Mouse (Mus musculus) hindbrain, embryonic 15.5 days (tissue): ENCODE measurements around the gene Zfp872. TPM values are rescaled to one million over a fixed set of nuclear protein-coding genes. Genes with fewer than 3 reads are reported as not detected.
A peak's percentile ranks its signal among the peaks of the same experiment; 100 is the strongest.
"Not testable (repeated sequence)": the region's sequence is repeated elsewhere in the genome, so short reads cannot be mapped to it uniquely, and the experiment has no call there.

Experiments used
- ATAC-seq: fragments of 200-750 bp; cut with Nextera tagmentation; 2 replicates; pipeline ENCODE4 v1.8.0; 2017; ENCODE audit warnings: low read depth, moderate number of reproducible peaks, moderate TSS enrichment; ENCODE audit not compliant: low FRiP score
- H3K27ac ChIP-seq: fragments of 300-500 bp; sonication (generic); replicated peaks from 2 replicates; pipeline ENCODE4 v1.5.1; 2015; ENCODE audit warnings: mild to moderate bottlenecking, inconsistent platforms
- H3K27me3 ChIP-seq: fragments of 300-500 bp; sonication (generic); 2 replicates; pipeline ENCODE4 v1.6.1; 2015; ENCODE audit warnings: control low read depth, inconsistent platforms
- H3K36me3 ChIP-seq: fragments of 300-500 bp; sonication (generic); 2 replicates; pipeline ENCODE4 v1.6.1; 2015; ENCODE audit warnings: control low read depth, inconsistent platforms
- H3K4me1 ChIP-seq: fragments of 300-500 bp; sonication (generic); replicated peaks from 2 replicates; pipeline ENCODE4 v1.6.1; 2015; ENCODE audit warnings: control low read depth, inconsistent platforms
- H3K4me2 ChIP-seq: fragments of 300-500 bp; sonication (generic); 2 replicates; pipeline ENCODE4 v1.6.1; 2015; ENCODE audit warnings: moderate library complexity, mild to moderate bottlenecking, inconsistent platforms
- H3K4me3 ChIP-seq: fragments of 300-500 bp; sonication (generic); 2 replicates; pipeline ENCODE4 v1.5.1; 2015; ENCODE audit warnings: mild to moderate bottlenecking, inconsistent platforms
- H3K9ac ChIP-seq: fragments of 300-500 bp; sonication (generic); 2 replicates; pipeline ENCODE4 v1.6.1; 2015; ENCODE audit warnings: inconsistent platforms
- H3K9me3 ChIP-seq: fragments of 300-500 bp; sonication (generic); 2 replicates; pipeline ENCODE4 v1.6.1; 2016; ENCODE audit warnings: control low read depth, inconsistent platforms
- WGBS: fragments of 180-500 bp; shearing (Covaris S2); methylation state at CpG from one replicate; pipeline ENCODE4 v1.1.7; 2015; 5-methylcytosine and 5-hydroxymethylcytosine counted together
- polyA plus RNA-seq: library from polyadenylated mRNA; unstranded; fragments of >200 nt; fragmentation: Nextera tagmentation; extraction: Ambion mirVana; gene quantifications from 2 replicates; pipeline ENCODE4 v1.2.1, GENCODE M21; 2015

Gene Zfp872
- 0.58 and 0.79 TPM in 2 replicates for polyA plus RNA-seq

- Histone ChIP-seq H3K9ac (peak within 1 kb of the TSS; percentile 50), H3K27me3 (peaks cover 8% of the 10 kb centered on the region; the same call in 1 of the 2 replicates), H3K4me3 (peak within 1 kb of the TSS; percentile 46), H3K27ac (0 out of 2 replicates have a peak within 1 kb of the TSS, but pooled peaks have one; percentile 35), H3K9me3 (0 out of 2 replicates have a peak, but pooled peaks cover 9% of the 10 kb centered on the region), H3K4me1 (no peaks in the 10 kb centered on the region), H3K36me3 (no peaks in the 10 kb centered on the region), H3K4me2 (peak within 1 kb of the TSS; percentile 86)
- ATAC-seq = peak; percentile 93
- WGBS = 19% methylated on average over 37 of the region's 43 CpGs
These were observed at the start of gene Zfp872 for GRCm38 (mm10) chr9:22188025-22188611. Gene Zfp872, plus strand, starts transcription at chr9:22188090.

GRCm38 (mm10) chr9:22138480-22138879 lies 49.4 kb upstream of the Zfp872 start:
- Histone ChIP-seq H3K36me3 (no peaks in the 10 kb centered on the region), H3K4me3 (no peak overlapping the region), H3K4me2 (no peak overlapping the region), H3K4me1 (no peaks in the 10 kb centered on the region), H3K9me3 (no peaks in the 10 kb centered on the region), H3K9ac (no peak overlapping the region), H3K27ac (no peak overlapping the region), H3K27me3 (0 out of 2 replicates have a peak, but pooled peaks cover 3% of the 10 kb centered on the region)
- no peak for ATAC-seq
- WGBS = 19% methylated on average over 2 of the region's 2 CpGs

- H3K4me2 ChIP-seq = no peak overlapping the region
- H3K9me3 ChIP-seq = no peaks in the 10 kb centered on the region
- no peak overlapping the region for H3K9ac ChIP-seq
- H3K27ac ChIP-seq = no peak overlapping the region
- no peaks in the 10 kb centered on the region for H3K4me1 ChIP-seq
- WGBS = 87% methylated on average over 5 of the region's 5 CpGs
- no peak for ATAC-seq
- 0 out of 2 replicates have a peak, but pooled peaks cover 3% of the 10 kb centered on the region for H3K27me3 ChIP-seq
- H3K4me3 ChIP-seq = no peak overlapping the region
- no peaks in the 10 kb centered on the region for H3K36me3 ChIP-seq
These were observed 48.1 kb upstream of the Zfp872 start for GRCm38 (mm10) chr9:22139746-22140145.

GRCm38 (mm10) chr9:22143108-22144037 lies 44.5 kb upstream of the Zfp872 start:
- Histone ChIP-seq H3K36me3 (no peaks in the 10 kb centered on the region), H3K4me1 (no peaks in the 10 kb centered on the region), H3K9me3 (no peaks in the 10 kb centered on the region), H3K4me3 (no peak overlapping the region), H3K4me2 (no peak overlapping the region), H3K27ac (no peak overlapping the region), H3K27me3 (no peaks in the 10 kb centered on the region), H3K9ac (no peak overlapping the region)
- peak; percentile 69; the same call in 1 of the 2 replicates for ATAC-seq
- WGBS = 55% methylated on average over 17 of the region's 17 CpGs

GRCm38 (mm10) chr9:22144304-22144965 lies 43.5 kb upstream of the Zfp872 start:
- Histone ChIP-seq H3K4me3 (no peak overlapping the region), H3K27me3 (no peaks in the 10 kb centered on the region), H3K36me3 (no peaks in the 10 kb centered on the region), H3K9me3 (no peaks in the 10 kb centered on the region), H3K27ac (no peak overlapping the region), H3K9ac (no peak overlapping the region), H3K4me1 (no peaks in the 10 kb centered on the region), H3K4me2 (no peak overlapping the region)
- WGBS = 83% methylated on average over 8 of the region's 8 CpGs
- ATAC-seq = no peak

- no peak overlapping the region for H3K4me3 ChIP-seq
- H3K36me3 ChIP-seq = no peaks in the 10 kb centered on the region
- ATAC-seq = no peak
- no peak overlapping the region for H3K27ac ChIP-seq
- no peak overlapping the region for H3K4me2 ChIP-seq
- H3K27me3 ChIP-seq = no peaks in the 10 kb centered on the region
- H3K4me1 ChIP-seq = no peaks in the 10 kb centered on the region
- no peak overlapping the region for H3K9ac ChIP-seq
- H3K9me3 ChIP-seq = no peaks in the 10 kb centered on the region
- WGBS = 76% methylated on average over 20 of the region's 20 CpGs
These were observed 38.3 kb upstream of the Zfp872 start for GRCm38 (mm10) chr9:22149426-22150248.

- H3K4me3 ChIP-seq, H3K36me3 ChIP-seq, ATAC-seq, H3K9me3 ChIP-seq, H3K9ac ChIP-seq, H3K27me3 ChIP-seq, H3K4me2 ChIP-seq, H3K4me1 ChIP-seq, H3K27ac ChIP-seq: not testable (repeated sequence)
- 83% methylated on average over 7 of the region's 7 CpGs for WGBS
These were observed 37.6 kb upstream of the Zfp872 start for GRCm38 (mm10) chr9:22150249-22150693.

GRCm38 (mm10) chr9:22150946-22151345 lies 36.9 kb upstream of the Zfp872 start:
- no peaks in the 10 kb centered on the region for H3K9me3 ChIP-seq
- no peak for ATAC-seq
- H3K27ac ChIP-seq = no peak overlapping the region
- peaks cover 4% of the 10 kb centered on the region for H3K4me1 ChIP-seq
- no peaks in the 10 kb centered on the region for H3K36me3 ChIP-seq
- H3K4me3 ChIP-seq = no peak overlapping the region
- H3K9ac ChIP-seq = no peak overlapping the region
- no peak overlapping the region for H3K4me2 ChIP-seq
- 84% methylated on average over 2 of the region's 2 CpGs for WGBS
- no peaks in the 10 kb centered on the region for H3K27me3 ChIP-seq

GRCm38 (mm10) chr9:22153810-22154209 lies 34.1 kb upstream of the Zfp872 start:
- Histone ChIP-seq H3K4me1 (peaks cover 19% of the 10 kb centered on the region), H3K27me3 (no peaks in the 10 kb centered on the region), H3K9me3 (no peaks in the 10 kb centered on the region), H3K4me2 (no peak overlapping the region), H3K9ac (no peak overlapping the region), H3K36me3 (no peaks in the 10 kb centered on the region), H3K27ac (no peak overlapping the region), H3K4me3 (no peak overlapping the region)
- 95% methylated on average over 3 of the region's 3 CpGs for WGBS
- ATAC-seq = no peak

GRCm38 (mm10) chr9:22155614-22156013 lies 32.3 kb upstream of the Zfp872 start:
- H3K9ac ChIP-seq = no peak overlapping the region
- H3K4me3 ChIP-seq = no peak overlapping the region
- H3K36me3 ChIP-seq = no peaks in the 10 kb centered on the region
- ATAC-seq = peak; percentile 21; the same call in 1 of the 2 replicates
- peak overlapping the region; percentile 60; the same call in 1 of the 2 replicates for H3K4me2 ChIP-seq
- H3K9me3 ChIP-seq = no peaks in the 10 kb centered on the region
- H3K27ac ChIP-seq = no peak overlapping the region
- no peaks in the 10 kb centered on the region for H3K27me3 ChIP-seq
- 27% methylated on average over 10 of the region's 10 CpGs for WGBS
- H3K4me1 ChIP-seq = peaks cover 19% of the 10 kb centered on the region
